Mouse (Mus musculus): ENCODE results near the gene Hspe1.
A peak's percentile ranks its signal among the peaks of the same experiment; 100 is the strongest.
"Not testable (repeated sequence)": the region's sequence is repeated elsewhere in the genome, so short reads cannot be mapped to it uniquely, and the experiment has no call there.

Hspe1 gene

DNA sequence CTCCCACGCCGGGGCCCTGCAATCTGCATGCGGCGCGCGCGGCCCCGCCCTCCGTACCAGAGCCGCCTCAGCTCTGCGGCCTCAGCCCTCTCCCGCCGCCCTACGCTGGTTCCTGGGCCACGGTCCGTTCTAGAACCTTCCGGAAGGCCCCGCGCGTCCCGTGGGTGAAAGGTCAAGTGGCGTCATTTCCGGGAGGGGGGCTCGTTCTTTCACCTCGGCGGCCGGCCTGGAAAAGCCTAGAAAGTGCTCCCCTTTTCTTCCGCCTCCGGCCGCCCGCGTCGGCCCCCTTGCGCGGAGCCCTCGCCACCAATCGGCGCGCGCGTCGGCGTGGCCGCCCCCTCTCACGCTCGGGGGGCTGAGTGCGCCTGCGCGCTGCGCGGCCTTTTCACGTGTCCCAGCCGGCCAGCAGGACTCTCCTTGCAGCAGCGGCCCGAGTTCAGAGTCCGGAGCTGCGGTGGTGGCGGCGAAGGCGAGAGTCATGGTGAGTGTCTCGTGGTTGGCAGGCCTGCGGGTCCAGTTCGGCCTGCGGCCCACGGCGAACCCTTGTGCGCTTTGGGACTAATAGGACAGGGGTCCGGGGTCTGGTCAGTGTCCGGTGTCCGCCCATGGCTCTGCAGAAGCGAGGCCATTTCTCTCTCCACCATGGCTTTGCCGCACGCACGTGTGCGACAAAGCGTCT is at the start of gene Hspe1, which contains the start of gene Hspd1:
Hspe1 (plus strand) TSS at position 201 of the 679 bp plus-strand sequence.
Hspd1 (minus strand) TSS at position 312 of the 679 bp plus-strand sequence.
- peak; percentile 94 for ATAC-seq (ENCODE audit: insufficient number of reproducible peaks, low FRiP score, low TSS enrichment)

DNA sequence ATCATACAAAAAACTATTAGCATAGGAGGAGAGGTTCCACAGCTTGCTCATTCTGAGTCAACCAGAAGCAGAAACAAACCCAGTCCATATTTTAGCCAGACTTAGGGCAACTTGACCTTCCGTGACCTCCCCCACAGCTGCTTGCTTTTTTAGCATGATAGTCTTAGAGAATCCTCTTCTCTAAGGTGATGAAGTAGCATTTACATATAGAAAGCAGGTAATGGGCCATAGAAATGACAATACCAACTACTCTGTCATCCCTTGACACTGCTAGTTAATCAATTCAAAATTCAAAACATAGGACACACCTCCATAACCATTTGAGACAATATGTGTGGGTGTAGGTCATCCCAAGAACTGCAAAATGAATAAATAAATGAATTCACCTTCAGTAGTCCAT is 48.0 kb upstream of the Hspe1 start:
- ATAC-seq (ENCODE audit: insufficient number of reproducible peaks, low FRiP score, low TSS enrichment): no peak

DNA sequence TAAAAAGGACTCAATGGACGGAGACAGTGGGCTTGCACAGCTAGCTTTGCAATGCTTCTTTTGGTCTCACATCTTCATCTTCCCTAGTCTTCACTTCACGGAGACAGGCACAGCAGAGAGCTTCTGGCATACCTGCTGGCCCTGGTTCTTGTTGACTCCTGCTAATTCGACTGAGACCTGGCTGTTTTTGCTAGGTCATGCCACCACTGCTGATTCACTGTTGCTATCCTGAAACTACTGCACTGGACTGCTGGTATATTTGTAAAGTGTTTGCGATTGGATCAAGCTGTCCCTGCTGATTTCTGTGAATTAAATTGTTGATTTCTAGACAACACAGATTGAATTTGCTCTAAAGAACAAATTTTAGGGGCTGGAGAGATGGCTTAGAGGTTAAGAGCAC is 46.2 kb upstream of the Hspe1 start:
- no peak for ATAC-seq (ENCODE audit: insufficient number of reproducible peaks, low FRiP score, low TSS enrichment)

DNA sequence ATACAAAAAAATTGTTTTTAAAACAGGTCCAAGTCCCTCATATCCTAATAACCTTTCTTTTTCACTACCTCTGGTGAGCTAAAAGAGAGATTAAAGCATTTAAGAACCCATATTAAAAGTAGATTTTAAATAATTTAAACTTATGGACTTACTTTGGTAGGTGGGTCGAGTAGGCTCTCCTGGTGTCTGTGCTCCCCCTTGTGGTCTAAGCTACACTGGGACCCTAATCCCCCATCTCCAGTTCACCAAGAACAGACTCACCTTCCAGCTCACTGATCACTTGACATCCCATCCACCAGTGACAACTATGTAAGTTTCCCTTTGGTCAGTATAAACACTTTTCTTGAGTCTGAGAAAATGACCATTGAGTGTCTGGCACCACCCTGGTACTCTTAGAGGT is 45.7 kb upstream of the Hspe1 start:
- no peak for ATAC-seq (ENCODE audit: insufficient number of reproducible peaks, low FRiP score, low TSS enrichment)

DNA sequence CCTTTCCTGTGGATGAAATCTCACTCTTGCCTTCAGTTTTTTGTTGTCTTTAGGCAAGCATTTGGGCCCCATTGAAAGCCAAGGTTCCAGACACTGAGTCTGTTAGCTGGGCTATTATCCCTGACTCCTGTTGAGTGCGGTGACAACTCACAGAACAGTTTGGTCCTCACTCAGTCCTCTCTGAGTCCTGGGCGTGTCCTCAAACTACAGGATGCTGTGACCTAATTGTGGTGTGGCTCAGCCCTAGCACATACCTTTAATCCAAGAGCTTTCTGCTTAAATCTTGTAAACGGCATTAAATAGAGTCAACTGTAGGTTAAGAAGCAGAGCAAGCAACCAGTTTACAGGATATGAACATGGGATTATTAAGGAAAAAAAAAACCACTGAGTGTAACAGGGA is 44.8 kb upstream of the Hspe1 start:
- ATAC-seq (ENCODE audit: insufficient number of reproducible peaks, low FRiP score, low TSS enrichment): no peak

DNA sequence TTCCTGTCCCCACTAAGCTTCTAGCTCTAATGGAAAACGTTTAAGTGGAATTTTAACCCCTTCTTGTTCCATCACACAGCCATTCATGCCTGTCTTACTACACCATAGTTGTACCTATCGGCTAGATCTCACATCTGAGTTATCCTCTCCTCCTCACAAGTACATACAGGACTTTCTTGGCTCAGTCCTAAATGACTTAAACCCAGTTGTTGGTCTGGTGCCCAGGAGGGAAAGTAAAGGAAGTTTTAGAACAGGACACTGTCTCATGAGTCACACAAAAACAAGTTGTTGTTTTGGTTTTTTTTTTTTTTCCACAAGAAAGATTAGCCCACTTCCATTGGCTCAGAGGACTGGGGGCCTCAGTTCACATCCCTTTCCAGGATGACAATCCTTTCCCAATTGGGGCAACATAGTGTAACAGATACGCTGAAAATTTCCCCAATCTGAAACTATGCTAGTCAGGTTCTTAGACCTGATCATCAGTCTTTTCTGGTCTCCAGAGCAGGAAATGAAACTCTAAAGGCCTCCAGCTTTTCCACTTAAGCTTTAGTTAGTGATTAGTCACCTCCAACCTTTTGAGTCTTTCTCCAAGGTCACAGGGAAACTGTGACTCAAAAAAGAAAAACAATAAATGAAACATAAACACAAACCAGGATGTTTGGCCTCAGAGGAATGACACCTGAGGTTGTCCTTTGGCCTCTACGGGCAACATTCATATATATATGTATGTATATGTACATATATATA is 38.9 kb upstream of the Hspe1 start:
- no peak for ATAC-seq (ENCODE audit: insufficient number of reproducible peaks, low FRiP score, low TSS enrichment)

DNA sequence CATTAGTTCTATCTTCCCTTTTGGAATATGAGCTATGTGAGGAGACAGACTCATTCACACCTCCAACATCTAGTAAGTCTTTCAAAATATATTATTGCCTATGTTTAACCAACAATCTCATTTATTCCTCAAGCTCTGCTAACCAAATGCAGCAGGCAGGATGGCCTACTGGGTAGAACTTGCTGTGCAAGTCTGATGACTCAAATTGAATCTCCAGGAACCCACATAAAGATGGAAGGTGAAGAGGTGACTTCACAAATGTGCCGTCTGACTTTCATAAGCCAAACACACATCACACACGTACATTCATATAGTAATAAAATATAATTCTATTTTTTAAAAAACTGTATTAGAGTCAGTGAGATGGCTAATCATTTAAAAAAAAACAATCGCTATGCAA is 36.3 kb upstream of the Hspe1 start:
- no peak for ATAC-seq (ENCODE audit: insufficient number of reproducible peaks, low FRiP score, low TSS enrichment)

DNA sequence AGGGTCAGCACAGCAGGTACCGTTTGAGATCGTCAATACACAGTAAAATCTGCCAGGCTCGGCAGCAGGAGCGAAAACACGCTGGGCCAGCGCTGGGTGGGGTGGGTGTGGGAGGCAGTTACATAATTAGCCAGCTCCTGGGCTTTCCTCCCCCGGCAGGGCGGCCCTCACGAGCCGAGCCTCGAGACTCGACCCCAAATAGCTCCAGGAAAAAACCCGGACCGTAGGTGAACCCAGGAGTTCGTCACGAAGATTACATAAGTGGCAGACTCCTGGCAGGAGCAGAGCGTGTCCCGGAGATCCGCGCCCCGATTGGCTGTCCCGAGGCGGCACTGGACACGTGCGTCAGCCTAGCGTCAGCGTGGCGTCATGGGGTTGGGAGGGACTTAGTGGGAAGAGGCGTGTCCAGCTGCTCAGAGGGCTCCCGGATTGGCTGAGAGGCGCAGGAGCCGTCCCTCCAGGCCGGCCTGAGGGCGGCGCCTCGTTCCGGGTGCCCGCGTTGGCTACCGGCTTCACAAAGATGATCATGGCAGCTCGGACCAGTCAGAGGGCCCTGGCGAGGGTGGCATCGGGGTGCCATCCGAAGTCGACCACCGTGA is 35.5 kb upstream of the Hspe1 start, which contains the start of gene Coq10b:
Coq10b (plus strand) TSS at position 416 of the 599 bp plus-strand sequence.
- ATAC-seq (ENCODE audit: insufficient number of reproducible peaks, low FRiP score, low TSS enrichment): peak; percentile 98

DNA sequence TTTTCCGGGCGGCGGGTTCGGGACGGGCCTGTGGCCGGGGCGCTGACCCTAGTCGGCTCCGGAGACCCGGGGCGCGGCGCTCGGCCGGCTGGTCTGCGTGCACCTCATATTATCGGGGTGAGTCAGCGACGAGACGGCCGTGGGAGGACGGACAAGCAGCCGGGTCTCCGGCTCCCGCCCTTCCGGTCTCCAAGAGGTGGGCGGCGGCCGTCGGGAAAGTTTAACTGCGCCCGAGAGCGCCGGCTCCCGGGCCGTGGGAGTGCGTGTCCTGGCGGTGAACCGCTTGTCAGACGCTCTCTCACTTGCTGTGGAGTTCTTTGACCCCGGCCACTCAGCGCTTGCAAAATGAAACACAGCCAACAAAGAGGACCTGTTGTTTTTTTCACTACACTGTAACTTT is 34.9 kb upstream of the Hspe1 start:
- ATAC-seq (ENCODE audit: insufficient number of reproducible peaks, low FRiP score, low TSS enrichment): no peak; the same call in 1 of the 2 replicates

DNA sequence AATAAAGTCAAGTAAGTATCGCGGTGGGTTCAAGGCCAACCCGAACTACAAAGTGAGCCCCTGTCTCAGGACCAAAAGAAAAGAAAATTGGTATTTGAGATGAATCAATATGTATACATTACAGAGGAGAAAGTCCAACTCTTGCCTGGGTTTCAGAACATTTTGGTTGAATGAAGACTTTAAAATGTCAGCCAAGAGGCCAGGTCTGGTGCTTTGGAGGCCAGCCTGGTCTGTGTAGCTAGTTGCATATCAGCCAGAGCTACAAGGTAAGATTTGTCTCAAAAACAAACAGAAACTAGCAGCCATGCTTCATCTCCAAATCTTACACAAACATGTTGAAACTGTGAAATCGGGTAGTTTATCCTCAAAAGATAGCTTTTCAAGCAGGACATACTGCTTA is 34.3 kb upstream of the Hspe1 start:
- ATAC-seq (ENCODE audit: insufficient number of reproducible peaks, low FRiP score, low TSS enrichment): no peak

DNA sequence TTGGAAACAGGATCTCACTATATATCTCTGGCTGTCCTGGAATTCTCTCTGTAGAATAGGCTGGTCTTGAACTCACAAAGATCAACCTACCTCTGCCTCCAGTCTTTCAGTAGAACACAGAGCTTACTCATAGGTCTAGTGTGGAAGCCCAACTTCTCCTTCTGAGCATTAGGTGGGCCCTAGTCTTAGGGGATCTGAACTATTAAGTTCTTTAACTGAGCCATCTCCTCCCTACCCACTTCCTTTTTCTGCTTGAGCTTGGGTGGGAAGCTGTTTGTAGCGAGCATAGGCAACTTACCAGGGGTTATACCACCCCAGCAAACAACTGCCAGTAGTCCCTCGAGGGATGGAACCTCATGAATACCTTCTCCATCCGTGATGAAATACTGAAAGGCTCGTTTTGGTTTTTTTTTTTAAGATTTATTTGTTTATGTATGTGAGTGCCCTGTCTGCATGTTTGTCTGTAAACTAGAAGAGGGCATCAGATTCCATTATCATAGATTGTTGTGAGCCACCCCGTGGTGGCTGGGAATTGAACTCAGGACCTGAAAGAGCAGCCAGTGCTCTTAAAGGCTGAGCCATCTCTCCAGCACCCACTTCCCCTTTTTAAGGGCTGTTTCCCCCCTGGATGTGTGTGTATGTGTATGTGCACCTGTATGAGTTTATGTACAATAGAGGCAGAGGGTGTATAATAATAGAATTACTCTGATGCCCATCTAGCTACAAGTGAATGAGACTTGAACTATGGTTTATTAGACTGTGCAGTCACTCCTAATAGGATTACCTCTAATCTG is 32.4 kb upstream of the Hspe1 start:
- ATAC-seq (ENCODE audit: insufficient number of reproducible peaks, low FRiP score, low TSS enrichment): no peak

DNA sequence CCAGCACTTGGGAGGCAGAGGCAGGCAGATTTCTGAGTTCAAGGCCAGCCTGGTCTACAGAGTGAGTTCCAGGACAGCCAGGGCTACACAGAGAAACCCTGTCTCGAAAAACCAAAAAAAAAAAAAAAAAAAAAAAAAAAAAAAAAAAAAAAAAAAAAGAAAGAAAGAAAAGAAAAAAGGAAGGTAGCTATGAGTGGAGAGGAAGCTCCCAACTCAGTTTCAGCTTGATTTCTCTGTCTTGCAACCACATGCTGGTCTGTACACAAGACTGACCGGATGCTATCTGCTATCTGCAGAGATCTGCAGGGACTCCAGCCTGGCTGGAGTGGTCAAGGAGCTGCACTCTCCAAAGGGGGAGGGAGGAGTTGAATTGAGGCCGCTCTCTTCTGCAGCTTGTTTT is 29.5 kb upstream of the Hspe1 start:
- not testable (repeated sequence) for ATAC-seq (ENCODE audit: insufficient number of reproducible peaks, low FRiP score, low TSS enrichment)

DNA sequence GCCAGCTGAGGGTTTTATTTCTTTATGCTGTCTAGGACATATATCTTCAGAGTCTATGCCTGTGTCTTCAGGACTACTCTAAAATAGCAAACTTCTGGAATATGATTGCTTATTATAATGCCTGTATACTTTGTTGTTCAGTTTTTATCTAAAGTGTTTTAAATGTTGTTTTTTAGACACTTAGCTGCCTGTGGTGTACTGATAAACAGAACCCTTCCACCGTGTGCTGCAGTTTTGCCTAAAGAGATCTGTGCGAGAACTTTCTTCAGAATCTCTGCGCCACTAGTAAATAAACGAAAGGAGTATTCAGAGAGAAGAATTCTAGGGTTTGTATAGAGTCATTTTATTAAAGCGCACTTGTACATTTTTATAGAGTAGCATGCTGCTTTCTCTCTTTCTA is 26.8 kb upstream of the Hspe1 start:
- no peak for ATAC-seq (ENCODE audit: insufficient number of reproducible peaks, low FRiP score, low TSS enrichment)

DNA sequence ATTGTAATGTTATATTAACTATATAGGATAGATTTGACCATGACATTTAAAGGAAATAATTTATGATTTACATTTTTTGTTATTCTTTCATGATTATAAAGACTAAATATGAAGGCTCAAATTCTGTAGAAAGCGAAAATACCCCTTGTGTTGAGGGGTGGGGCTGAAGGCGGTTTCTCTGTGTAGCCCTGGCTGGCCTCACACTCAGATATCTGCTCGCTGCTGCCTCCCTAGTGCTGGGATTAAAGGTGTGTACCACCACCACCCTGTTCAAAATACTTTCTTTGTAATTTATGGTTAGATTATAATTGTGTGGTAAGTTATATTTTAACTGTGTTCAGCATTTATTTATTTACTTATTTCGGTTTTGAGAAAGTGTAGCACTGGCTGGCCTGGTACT is 26.2 kb upstream of the Hspe1 start:
- ATAC-seq (ENCODE audit: insufficient number of reproducible peaks, low FRiP score, low TSS enrichment): no peak

DNA sequence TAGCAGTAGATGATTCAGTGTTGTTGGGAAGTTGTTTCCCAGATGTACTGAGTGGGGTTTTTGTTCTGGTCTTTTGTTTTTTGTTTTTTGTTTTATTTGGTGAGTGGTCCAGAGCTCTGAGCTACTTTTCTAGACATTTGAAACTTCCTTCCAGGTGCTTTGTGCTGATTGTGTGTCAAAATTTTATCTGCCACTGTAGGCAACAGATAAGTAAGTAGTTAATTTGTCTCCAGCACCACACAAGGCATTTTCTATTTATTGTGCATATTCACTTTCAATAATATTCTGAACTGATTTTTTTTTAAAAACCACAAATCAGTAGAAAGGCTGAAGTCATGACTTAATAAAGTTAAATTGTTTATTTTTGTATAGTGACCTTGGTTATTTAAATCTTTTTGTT is 15.6 kb upstream of the Hspe1 start:
- not testable (repeated sequence) for ATAC-seq (ENCODE audit: insufficient number of reproducible peaks, low FRiP score, low TSS enrichment)

DNA sequence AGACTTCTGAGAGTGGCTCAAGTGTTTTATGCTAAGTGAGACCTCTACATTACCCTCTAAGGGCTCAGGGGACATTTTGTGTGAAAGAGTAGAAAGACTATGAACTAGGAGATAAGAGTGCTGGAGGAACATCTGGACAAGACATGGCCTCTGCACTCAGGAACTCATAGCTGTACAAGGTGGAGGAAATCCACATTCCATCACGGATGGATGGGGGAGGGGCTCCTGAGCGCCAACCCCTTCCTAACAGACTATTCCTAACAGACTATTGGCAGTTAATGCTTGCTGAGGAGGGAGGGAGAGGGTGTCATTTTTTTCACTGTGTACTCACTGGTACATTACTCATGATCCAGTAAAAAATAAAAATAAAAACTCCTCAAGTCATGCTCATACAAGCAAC is 13.2 kb upstream of the Hspe1 start:
- no peak for ATAC-seq (ENCODE audit: insufficient number of reproducible peaks, low FRiP score, low TSS enrichment)

DNA sequence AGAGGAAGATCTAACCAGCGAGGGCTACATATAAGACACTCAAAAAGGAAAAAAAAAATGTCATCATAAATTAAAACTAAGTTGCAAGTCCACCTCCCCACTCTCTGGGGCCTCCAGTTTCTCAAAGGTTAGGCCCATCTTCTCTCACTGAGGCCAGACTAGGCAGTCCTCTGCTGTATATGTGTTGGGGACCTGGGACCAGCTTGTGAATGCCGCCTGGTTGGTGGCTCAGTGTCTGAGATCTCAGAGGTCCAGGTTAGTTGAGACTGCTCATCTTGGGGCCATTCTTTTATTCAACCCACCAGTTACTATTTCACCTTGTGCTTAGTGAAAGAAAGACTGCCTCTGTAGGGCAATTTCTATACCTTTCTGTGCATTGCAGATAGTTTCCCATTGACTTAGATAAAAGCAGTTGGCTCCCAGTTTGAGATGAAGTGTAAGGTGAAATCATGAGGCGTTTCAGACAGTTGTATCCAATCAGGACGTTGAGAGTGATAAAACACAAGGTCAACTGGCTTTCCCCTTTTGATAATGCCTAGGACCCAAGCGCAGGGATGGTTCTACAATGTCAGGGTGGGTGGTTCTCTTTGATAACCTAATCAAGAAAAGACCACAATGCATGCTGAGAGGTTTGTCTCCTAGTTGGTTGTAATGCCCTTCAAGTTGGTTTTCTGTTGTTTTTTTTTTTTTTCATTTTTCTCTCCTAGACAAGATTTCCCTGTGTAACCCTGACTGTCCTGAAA is 12.1 kb upstream of the Hspe1 start:
- ATAC-seq (ENCODE audit: insufficient number of reproducible peaks, low FRiP score, low TSS enrichment): no peak

DNA sequence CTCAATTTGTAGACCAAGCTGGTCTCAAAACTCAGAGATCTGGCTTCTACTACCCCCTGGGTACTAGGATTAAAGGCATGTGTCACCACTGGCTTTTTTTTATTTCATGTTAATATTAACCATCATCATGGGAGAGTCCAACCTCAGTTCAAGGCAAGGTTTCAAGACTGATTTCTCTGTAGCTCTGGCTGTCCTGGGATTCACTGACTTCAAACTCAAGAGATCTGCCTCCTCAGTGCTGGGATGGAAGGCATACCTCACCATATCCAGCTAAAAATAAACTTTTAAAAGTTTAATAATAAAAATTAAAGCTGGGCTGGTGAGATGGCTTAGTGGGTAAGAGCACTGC is 11.6 kb upstream of the Hspe1 start:
- ATAC-seq (ENCODE audit: insufficient number of reproducible peaks, low FRiP score, low TSS enrichment): no peak

DNA sequence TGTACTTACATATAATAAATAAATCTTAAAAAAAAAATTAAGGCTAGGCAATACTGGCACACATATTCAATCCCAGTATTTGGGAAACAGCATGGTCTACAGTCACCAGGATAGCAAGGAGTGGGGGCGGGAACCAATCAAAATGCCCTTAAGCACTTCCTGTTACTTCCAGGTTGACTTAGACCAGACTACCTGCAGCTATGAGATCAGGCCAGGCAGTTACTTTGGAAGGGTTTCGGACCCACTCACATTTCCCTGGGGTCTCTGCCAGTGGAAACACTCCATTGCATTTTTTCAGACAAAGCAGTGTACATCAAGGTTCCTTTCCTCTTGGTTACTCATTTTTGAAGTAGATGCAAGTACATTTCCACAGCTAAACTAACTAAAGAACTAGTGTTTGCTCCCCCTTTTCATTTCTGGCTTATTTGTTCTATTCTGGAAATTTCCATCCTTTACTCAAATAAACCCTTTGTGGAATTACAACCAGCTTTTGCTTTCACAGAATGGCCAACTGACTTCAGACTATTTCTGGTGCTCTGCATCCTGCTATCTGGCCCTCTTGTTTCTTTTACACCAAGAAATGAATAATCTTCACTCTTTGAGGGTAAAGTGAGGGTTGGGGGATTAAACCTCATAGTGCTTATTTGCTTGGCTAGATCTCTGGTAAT is 10.9 kb upstream of the Hspe1 start:
- ATAC-seq (ENCODE audit: insufficient number of reproducible peaks, low FRiP score, low TSS enrichment): no peak

DNA sequence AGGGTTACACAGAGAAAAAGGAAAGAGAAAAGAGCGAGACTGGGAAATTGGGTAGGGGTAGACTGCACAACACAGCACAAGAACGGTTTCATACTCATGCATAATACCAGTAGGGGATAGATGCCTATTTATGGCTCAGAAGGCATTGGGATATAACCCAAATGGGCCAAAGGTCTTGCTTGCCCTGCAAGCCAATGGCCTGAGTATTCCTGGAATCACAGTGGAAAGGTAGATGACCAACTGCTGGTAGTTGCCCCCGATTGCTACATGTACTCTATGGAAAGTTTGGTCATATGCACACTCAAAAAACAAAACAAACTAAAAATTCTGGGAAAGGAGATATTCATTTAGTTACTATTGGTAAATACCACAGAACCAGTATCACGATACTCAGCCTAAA is 8.3 kb upstream of the Hspe1 start:
- ATAC-seq (ENCODE audit: insufficient number of reproducible peaks, low FRiP score, low TSS enrichment): no peak
